Mouse (Mus musculus): ENCODE data around the gene Kif15. TPM values are rescaled to one million over a fixed set of nuclear protein-coding genes. Genes with fewer than 3 reads are reported as not detected.

Kif15 gene
- polyA plus RNA-seq (2012; rRNA removed), result 78.3 and 108 TPM in 2 replicates

DNA sequence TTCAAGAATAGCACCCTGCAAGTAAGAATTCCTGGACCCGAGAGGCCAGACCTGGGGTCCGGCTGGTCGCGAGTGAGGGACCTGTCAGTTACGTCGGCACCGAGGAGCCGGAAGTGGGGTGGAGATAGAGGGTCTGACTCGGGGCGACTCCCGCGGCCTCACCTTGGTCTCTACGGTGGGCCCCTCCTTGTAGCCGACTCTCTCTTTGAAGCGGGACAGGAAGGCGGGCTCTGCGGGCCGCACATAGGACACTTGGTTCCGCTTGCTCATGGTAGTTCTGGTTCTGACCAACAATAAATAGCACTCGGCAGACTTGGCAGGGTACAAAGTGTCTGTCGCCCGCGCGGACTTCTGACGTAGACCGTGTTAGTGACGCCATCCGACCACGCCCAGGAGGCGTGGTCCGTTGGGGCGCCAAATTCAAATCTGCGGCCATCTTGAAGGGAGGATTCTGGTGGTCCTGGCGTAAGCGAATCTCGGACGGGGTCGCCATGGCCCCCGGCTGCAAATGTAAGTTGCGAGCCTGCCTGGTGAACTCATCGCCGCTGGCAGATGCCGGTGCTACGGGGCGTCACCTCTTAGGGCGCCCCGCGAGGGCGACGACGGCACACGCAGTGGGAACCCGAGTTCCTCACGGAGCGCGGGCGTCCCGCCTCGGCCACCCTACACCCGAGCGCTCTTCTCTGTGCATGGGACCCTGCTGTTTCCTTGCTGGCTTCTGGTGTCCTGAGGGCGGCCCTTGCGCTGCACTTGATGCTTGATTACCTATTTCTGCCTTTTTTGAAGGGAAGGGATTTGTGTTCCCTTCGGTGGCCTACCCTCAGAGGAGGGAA, at the start of gene Kif15, which contains the start of gene 1110059G10Rik:
Kif15 (plus strand) TSS at position 404 of the 833 bp plus-strand sequence.
1110059G10Rik (minus strand) TSS at position 358 of the 833 bp plus-strand sequence.

DNA sequence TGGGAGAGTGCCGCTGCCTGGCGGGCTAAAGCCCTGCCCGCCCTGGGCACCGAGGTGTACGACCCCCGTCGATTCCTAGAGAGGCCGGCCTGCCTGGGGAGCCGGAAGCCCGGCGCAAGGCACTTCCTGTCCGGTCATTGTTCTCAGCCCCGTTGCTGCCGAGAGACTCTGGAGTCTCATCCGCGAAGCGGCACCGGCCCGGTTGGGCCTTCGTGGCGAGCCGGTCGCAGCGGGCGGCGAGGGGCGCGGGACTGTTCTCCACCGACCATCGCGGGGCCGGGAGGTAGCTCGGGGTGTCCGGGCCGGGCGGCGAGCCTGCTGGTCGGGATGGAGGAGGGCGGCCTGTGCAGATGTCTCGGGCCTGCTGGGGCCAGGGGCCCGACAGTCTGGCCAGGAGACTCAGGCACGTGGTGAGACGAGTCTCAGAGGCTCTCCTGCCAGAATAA, 27.9 kb upstream of the Kif15 start, which contains the start of gene Zfp105:
Zfp105 (plus strand) TSS at position 137 of the 446 bp plus-strand sequence.

DNA sequence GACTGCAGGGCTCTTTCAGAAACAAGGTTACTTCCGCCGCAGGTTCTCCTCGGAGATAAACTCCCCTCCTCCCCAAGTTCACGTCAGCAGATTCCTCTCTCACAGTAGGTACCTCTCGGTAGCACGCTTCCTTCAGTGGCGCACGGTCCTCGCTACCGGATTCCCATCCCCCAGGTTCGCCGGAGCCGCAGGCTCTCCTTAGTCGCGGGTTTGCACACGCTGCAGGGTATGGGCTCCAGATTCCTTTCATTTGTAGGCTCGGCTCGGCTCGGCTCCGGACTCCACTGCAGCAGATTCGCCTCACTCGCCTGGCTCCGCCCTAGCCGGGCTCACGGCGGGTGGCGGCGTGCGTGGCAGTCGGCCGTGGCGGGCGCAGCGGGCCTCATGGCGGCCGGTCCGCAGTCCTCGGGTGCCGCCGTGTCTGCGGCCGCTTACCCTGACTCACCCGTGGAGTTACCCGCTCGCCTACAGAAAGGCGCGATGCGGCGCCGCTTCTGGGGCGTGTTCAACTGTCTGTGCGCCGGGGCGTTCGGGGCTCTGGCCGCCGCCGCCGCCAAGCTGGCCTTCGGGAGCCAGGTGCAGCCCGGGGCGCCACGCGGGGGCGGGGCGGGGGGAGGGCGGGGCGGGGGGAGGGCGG, 70.3 kb downstream of the Kif15 start, which contains the start of gene Tmem42:
Tmem42 (plus strand) TSS at position 332 of the 637 bp plus-strand sequence.

DNA sequence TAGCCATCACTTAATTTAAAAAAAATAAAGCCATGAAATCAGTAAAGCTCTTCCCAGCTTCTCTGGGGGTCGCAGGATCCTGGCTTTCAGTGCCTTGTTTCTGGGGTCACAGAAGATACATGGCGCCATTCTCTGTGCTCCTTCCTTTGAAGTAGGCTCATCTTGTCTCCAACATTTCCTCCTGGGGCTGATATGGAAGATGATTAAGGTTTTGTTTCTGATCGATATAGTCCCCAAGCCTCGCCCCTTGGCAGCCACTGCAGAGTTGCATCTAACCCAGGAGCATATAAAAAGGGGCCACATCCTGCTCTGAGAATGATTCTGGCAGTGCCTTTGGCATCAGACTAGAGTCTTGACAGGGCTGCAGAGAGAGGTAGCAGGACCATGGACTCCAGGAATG, 83.6 kb downstream of the Kif15 start, which contains the start of gene Tgm4:
Tgm4 (plus strand) TSS at position 301 of the 400 bp plus-strand sequence.

Other genes starting within 250 kb of the Kif15 start
- gene Topaz1, start 203.7 kb upstream of the Kif15 start, polyA plus RNA-seq (2012; rRNA removed), result 0.01 TPM in 1 of 2 replicates, not detected in the other
- 2.9 and 5.4 TPM in 2 replicates for gene Tcaim, start 145.5 kb upstream of the Kif15 start, polyA plus RNA-seq (2012; rRNA removed)
- gene Gm35549, start 107.0 kb upstream of the Kif15 start, polyA plus RNA-seq (2012; rRNA removed), result not detected in 2 replicates
- 103 and 144 TPM in 2 replicates for gene Zfp445, start 85.0 kb upstream of the Kif15 start, polyA plus RNA-seq (2012; rRNA removed)
- 7.9 and 9.0 TPM in 2 replicates for gene Zkscan7, start 65.4 kb upstream of the Kif15 start, polyA plus RNA-seq (2012; rRNA removed)
- gene Zfp105, start 28.0 kb upstream of the Kif15 start, polyA plus RNA-seq (2012; rRNA removed), result 21.0 and 22.5 TPM in 2 replicates
- gene 1110059G10Rik, start within 50 bp of the Kif15 start, polyA plus RNA-seq (2012; rRNA removed), result 7.6 and 19.4 TPM in 2 replicates
- gene Tmem42, start 70.3 kb downstream of the Kif15 start, polyA plus RNA-seq (2012; rRNA removed), result 8.0 and 12.5 TPM in 2 replicates
- 0.20 and 0.26 TPM in 2 replicates for gene Tgm4, start 83.7 kb downstream of the Kif15 start, polyA plus RNA-seq (2012; rRNA removed)
- gene Zdhhc3, start 162.2 kb downstream of the Kif15 start, polyA plus RNA-seq (2012; rRNA removed), result 42.7 and 65.2 TPM in 2 replicates
- gene Exosc7, start 162.2 kb downstream of the Kif15 start, polyA plus RNA-seq (2012; rRNA removed), result 113 and 177 TPM in 2 replicates
- 0.73 and 1.0 TPM in 2 replicates for gene Clec3b, start 199.9 kb downstream of the Kif15 start, polyA plus RNA-seq (2012; rRNA removed)